Mouse (Mus musculus) induced T-regulatory cell, adult 2 months (primary cell): ENCODE measurements at regions not wholly inside any gene's neighbourhood (a gene's known extent, or its start where the extent isn't known, plus 50 kb on each side); places are given as distances from the start of the nearest gene placed in this dataset.

ENCODE experiments used
- DNase-seq: peaks from one replicate; pipeline ENCODE4 v3.0.0-alpha.2; 2012; ENCODE audit warnings: low read depth

DNA sequence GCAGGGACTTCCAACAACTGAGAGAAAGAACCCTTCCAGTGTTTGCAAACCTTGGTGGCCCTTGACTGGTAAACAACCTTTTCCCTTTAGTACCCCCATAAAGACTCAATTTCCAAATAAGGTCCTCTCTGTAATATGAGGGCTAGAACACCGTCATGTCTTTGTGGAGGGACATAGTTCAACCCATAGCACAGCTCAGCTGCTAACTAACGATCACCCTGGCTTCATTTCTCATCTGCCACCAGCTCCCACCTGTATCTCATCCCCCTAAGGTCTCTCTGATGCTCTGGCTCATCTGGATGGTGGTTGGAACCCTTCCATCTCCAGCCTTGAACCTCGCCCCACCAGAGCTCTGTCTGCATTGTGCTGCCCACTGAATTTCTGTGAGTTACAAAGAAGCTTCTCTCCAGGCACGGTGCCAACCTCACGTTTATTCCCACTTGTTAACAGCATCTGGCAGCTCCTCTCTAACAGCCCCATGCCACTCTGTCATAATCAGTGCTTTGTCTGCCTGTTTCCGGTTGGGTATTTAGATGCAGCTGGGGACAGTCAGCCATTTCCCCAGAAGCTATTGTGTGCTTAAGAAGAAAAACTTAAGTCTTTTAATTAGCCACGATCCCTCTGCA, 137.0 kb upstream of the Cdh5 start:
- no peak for DNase-seq

DNA sequence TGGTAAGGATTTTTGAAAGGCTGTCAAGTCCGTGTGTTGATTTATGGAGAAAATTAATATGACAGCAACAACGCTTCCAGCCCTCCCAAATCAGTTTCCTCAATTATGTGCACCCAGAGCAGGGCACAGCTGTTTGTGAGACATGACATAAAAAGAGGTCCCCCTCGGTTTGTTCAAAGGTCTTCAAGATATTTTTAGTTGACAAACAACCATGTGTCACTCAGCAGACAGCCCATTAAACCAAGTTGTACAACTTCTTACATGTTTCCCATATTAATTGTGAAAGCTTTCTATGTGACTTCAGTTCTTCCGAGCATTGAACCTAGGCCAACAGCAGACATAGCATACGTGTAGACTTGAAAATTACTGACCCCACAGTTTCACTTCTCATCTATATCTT, 131.5 kb upstream of the Cdh5 start:
- no peak for DNase-seq

DNA sequence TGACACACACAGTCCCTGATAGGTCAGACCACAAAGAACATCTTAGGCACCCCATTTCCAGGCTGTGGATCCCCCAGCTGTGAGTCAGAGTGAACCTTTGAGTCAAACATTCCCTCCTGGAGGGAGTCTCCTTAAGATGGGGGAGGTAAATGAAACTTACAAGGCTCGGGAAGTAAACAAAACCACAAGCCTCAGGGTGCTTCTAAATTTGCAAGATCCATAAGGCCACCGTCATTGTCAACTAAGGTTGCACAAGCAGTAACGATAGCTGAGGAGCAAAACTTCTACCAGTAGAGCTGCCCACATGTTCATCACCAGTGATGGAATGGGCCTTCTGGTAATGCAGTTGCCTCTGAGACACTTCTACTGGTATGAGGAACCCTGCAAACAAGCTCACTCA, 130.9 kb upstream of the Cdh5 start:
- no peak for DNase-seq

DNA sequence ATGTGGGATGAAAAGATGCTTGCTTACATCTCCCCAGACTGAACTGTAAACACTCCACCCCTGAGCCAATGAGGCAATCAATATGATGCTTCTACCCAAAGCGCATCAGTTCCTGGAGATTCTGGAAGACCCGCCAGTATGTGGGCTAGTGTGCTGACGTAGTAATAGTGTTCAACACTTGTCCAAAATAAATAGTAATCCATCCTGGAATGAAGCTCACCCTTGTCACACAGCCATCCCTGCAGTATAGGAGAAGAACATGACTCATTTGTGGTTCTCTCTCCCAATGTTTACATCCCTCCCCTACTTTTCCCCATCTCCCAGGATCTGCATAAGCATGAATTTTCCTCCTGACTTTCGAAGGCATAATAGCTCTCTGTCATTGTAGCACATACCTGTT, 130.5 kb upstream of the Cdh5 start:
- DNase-seq: no peak

- DNase-seq: peak; percentile 2
Measured at GRCm38 (mm10) chr8:103976488-103976887, 124.9 kb upstream of the Cdh5 start.

- DNase-seq: no peak
Measured at GRCm38 (mm10) chr8:103978948-103979347, 122.5 kb upstream of the Cdh5 start.

GRCm38 (mm10) chr8:103983860-103984594, 117.4 kb upstream of the Cdh5 start:
- no peak for DNase-seq

GRCm38 (mm10) chr8:103985640-103986039, 115.8 kb upstream of the Cdh5 start:
- no peak for DNase-seq

DNA sequence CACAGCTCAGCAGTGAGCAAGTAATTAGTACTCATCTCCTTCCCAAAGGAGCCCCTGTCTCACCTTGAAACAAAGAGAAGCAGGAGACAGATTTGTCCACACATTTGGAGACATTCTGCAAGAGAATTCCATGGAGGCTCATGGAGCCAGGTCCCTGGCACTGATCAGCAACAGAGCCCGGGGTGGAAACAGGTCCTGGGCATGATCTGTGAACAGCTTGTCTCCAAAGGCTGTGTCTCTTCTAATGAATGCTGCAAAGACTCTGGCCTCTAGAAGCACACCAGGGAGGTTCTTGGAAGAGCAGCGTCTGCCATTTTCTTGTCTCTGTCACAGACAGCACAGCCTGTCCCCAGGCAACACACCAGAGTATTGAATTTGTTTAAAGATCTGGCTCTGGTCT, 107.5 kb upstream of the Cdh5 start:
- no peak for DNase-seq

DNA sequence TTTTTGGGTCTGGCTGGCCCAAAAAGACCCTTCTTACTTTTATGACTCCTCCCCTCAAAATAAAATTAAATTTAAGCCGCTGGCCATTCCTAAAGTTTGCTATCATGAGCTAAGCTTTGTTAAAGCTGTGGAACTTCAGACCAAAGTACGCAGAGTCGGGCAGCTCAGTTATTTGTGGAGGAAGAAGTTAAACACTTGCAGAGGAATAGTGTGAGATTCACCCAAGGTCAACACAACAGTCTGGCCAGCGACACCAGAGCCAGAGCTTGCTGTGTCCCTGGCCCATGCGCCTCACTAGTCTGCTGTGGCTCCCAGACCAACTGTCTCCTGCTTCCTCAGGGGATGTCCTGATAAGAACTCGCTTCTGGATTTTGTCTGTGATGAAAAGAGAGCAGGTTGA, 103.3 kb upstream of the Cdh5 start:
- no peak for DNase-seq

DNA sequence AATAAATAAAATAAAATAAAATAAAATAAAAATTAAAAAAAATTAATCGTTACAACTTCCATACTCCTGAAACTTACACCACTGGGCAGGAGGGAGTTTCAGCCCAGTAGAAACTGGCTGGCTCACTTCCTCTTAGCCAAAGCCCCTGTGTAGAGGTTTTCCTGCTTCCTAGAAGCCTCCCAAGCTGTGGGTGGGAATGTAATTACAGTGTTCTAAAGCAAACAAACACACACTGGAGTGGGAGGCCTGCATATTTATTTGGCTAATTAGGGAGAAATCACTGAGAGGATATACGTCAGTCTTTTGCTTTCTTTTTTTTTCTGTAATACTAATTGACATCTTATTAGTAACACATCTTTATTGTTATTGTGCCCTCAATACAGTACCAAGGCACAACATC, 94.2 kb upstream of the Cdh5 start:
- DNase-seq: no peak

DNA sequence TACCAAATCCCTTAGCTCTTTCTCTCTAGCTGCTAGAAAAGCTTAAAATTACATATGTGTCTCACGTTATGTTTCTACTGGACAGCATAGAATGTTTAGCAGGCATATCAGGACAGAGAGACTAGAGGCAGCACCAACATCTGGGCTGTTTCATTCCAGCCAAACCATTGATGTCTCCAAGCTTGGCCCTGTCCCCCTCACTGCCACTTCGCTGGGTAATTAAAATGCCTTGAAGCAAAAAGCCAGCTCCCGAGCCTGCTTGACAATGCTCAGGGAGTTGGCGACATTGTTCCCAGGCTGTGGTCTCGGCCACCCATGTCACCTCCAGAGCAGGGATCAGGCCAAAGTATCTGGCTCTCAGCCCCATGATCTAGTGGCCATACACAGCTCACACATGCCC, 92.7 kb upstream of the Cdh5 start:
- no peak for DNase-seq

GRCm38 (mm10) chr8:104009306-104009705, 92.1 kb upstream of the Cdh5 start:
- DNase-seq: no peak

DNA sequence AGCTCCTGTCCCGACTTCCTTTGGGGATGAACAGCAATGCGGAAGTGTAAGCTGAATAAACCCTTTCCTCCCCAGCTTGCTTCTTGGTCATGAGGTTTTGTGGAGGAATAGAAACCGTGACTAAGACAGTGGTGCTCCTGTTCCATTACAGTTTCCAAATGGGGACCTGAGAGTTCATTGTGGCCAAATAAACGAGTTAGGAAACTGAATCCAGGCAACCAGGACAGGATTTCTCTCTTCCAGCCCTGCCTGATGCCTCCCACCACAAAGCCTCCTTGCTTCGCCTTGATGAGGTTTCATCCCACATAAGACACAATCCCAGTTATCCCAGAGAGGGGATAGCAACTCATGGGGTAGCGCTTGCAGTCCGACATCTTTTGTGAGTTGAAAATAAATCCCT, 79.2 kb upstream of the Cdh5 start:
- no peak for DNase-seq

DNA sequence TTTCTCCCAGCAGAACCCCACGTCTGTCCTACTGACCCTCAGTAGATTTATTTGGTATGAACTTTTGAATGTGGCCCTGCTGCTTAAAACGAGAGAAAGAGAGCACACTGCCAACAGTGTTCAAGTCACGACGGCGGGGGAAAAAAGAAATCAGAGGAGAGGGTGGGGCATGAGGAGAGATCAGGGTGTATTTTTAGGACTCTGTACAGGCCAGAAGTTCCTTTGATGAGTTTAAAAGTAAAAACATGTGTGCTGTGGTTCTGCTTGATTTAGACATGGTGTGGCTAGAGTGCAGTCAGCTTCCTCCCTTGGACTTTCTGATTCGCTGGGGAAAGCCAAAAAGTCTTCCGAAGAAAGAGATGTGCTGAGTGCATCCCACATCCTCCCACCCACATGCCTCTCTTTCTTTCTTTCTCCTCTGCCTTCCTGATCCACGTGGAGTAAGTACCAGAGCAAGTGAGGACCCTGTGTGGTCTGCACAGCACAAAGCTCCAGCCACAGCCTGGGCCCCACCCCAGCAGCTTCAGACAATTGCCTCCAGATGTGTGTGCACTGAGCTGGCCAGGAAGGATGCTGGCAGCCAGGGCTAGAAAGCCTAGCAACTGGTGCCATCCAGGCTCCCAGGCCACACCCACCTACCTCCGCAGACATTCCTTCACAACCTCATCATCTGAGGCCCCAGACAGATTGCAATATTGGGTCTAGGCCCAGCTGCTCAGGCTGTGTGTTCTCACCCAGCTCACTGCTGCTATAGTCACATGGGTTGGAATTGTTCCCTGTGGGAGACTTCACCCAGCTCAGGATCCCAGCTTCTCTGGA, 78.5 kb upstream of the Cdh5 start:
- DNase-seq: no peak

DNA sequence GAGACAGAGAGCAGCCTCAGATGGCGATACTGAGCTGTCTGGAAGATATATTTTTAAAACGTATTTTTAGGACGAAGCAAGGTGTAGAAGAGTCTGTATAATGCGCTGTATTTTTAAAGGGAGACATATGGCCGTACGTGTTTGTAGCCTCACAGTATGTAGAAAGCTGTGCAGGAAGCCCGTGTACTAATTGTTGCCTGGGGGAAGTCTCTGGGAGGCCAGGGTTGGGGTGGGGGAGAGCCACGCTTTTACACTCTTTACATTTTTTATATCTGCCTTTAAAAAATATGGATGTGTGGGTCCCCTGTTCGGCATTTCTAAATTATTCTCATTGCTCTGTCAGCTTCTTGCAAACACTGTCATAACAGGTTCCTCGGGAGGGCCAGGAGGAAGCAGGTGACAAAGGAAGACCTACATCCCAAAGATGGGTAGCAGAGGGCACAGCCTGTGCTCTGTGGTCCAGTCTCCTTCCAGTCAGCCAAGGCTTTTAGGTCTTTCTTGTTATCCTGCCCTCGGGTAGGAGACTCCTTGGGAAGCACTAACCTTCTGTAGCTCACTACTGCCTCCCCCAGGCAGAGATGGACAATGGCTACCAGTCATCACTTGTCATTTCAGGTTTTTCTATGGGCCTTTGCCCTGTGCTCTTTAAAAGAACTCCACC, 74.1 kb upstream of the Cdh5 start:
- no peak for DNase-seq

- DNase-seq: peak; percentile 48
Measured at GRCm38 (mm10) chr8:104028626-104029025, 72.8 kb upstream of the Cdh5 start.

DNA sequence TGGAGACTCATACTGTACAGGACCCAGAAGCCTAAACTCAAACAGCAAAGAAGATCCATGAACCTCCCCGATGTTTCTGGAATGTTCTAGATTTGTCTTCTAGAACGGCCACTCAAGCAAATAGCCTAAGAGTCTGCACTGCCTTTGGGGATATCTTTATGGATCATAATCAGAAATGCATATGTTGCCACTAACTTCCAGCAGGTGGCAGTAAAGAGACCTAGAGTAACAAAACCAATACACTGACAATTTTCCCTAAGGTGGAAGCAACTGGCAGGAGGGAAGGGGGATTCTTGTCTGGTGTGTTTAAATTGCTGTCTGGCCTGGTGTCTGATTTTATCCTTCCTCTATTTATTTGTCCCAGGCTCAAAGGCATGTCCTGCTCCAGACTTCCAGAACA, 69.2 kb upstream of the Cdh5 start:
- DNase-seq: peak; percentile 56

- no peak for DNase-seq
Measured at GRCm38 (mm10) chr8:104033148-104033547, 68.3 kb upstream of the Cdh5 start.

GRCm38 (mm10) chr8:104034286-104034685, 67.1 kb upstream of the Cdh5 start:
- DNase-seq: no peak

GRCm38 (mm10) chr8:104036580-104037477, 64.6 kb upstream of the Cdh5 start:
- DNase-seq: no peak

DNA sequence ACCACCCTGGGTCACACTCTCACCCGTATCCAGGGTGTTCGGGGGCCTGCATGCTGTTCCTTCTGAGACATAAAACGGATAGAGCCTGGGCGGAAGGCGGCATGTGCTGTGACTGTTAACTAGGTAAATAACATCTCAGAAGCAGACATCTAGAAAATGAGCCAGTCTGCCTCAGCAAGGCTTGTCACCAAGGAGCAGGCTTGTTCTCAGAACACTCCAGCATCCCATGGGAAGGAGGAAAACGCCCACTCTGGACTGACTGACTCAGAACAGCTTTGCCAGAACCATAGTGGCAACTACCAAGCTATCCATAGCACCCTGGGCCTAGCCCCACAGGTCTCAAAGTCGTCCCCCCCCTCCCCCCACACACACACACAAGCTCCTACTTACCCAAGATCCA, 63.8 kb upstream of the Cdh5 start:
- no peak for DNase-seq
